8 mouse cellular contexts compared by ENCODE assay signal in the genomic region with DNA sequence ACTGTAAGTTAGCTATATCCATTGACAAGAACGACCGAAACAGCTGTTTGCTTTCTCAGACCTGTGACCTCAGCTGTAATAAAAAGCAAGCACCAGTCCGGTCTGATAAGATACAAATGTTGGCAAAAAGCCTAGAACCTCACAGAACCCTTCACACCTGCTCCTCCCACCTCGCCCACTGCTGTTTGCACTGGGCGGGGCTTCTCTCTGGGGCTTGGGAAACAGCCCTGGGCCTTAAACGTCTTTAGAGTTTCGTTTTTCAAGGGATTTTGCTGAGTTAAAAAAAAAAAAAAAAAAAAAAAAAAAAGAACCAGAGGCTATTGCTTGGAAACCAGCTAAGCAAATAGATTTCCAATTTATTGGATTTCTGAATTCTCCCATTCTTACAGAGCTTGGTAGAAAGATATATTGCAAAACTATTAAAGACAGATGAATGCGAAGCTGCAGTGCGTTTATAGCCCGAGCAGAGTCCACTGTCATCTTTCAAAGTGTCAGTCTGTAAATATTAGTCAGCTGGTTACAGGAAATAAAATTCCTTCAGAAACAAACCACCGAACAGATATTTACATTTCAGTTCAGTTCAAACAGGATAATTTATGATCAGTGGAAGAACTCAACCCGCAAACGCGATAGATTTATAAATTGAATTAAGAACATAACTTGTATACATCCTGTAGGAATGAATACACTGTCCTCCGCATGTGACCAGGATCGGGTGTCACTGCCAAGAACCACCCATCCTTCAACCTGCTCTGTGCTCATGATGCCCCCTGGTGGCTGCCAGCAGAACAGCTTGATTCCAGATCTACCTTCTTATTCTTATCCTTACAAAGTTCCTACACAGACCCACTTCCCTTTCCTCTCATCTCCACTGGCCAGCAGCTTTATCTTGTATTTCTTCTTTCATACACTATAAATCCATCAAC. TPM values are rescaled to one million over a fixed set of nuclear protein-coding genes. Genes with fewer than 3 reads are reported as not detected.
A peak's percentile ranks its signal among the peaks of the same experiment; 100 is the strongest.
DNase-seq lines count a peak whose midpoint lies in the region; ATAC-seq lines count a peak whose summit lies in the region.

No protein-coding gene starts in this region.

- H3K4me1 ChIP-seq in hindbrain, embryonic 16.5 days (ENCODE audit: control insufficient read depth, insufficient read depth, low read depth, low read length): no peaks in the 10 kb centered on the region

- H3K27me3 ChIP-seq in hindbrain, embryonic 16.5 days (replicated peaks; ENCODE audit: control insufficient read depth, insufficient read depth, low read length): no peaks in the 10 kb centered on the region

- H3K9me3 ChIP-seq in hindbrain, embryonic 16.5 days (ENCODE audit: control insufficient read depth, low read length): no peaks in the 10 kb centered on the region

- peak overlapping the region; percentile 36 for H3K4me2 ChIP-seq in hindbrain, embryonic 16.5 days (ENCODE audit: low read length)

- ATAC-seq in common myeloid progenitor, adult 5-6 weeks (replicated peaks; ENCODE audit: low read depth, poor library complexity, severe bottlenecking): peak; percentile 92
- peak; percentile 84 for ATAC-seq in hindbrain, embryonic 16.5 days

- H3K4me3 ChIP-seq in hindbrain, embryonic 16.5 days (ENCODE audit: low read length): no peak overlapping the region

- no peak overlapping the region for H3K27ac ChIP-seq in hindbrain, embryonic 16.5 days (ENCODE audit: low read depth, low read length)

- WGBS in hindbrain, embryonic 16.5 days: 23% methylated on average over 16 of the region's 16 CpGs

- DNase-seq in ZHBTc4 (ENCODE audit: low read depth, low spot score): peak; percentile 87
- DNase-seq in gastrocnemius, adult 18-20 months (ENCODE audit: low spot score): peak; percentile 91
- peak; percentile 77 for DNase-seq in left cerebral cortex, adult 11 months (ENCODE audit: low spot score)
- peak; percentile 87 to 90 for DNase-seq in lung, postnatal 4 days
- peak; percentile 82 for DNase-seq in retina, postnatal 1 day
- peak; percentile 88 for DNase-seq in thymus, postnatal 4 days

- H3K36me3 ChIP-seq in hindbrain, embryonic 16.5 days (ENCODE audit: control insufficient read depth, insufficient read depth, low read length): no peaks in the 10 kb centered on the region

- no peak overlapping the region for H3K9ac ChIP-seq in hindbrain, embryonic 16.5 days (ENCODE audit: low read depth, low read length)

RNA-seq across cellular contexts. Expression of a gene that starts 17.3 kb away (rescaled TPM):
- total RNA-seq in common myeloid progenitor, adult 5-6 weeks (2017): 4.8 and 6.1 TPM in 2 replicates
- total RNA-seq in gastrocnemius, adult 18-20 months (2021): under 1 TPM; 0.82 to 0.90 TPM
- polyA plus RNA-seq in hindbrain, embryonic 16.5 days (2015; fragmentation: Nextera tagmentation; extraction: Ambion mirVana): 1.3 and 1.7 TPM in 2 replicates

RNA-seq across cellular contexts. Expression of a gene that starts 24.3 kb away (rescaled TPM):
- total RNA-seq in common myeloid progenitor, adult 5-6 weeks (2017): 12.4 and 13.4 TPM in 2 replicates
- 10 to 100 TPM; 17.2 to 17.5 TPM for total RNA-seq in gastrocnemius, adult 18-20 months (2021)
- 39.3 and 42.8 TPM in 2 replicates for polyA plus RNA-seq in hindbrain, embryonic 16.5 days (2015; fragmentation: Nextera tagmentation; extraction: Ambion mirVana)

RNA-seq across cellular contexts. Expression of a gene that starts 48.2 kb away (rescaled TPM):
- 56.0 and 56.5 TPM in 2 replicates for total RNA-seq in common myeloid progenitor, adult 5-6 weeks (2017)
- total RNA-seq in gastrocnemius, adult 18-20 months (2021): 10 to 100 TPM; 39.3 to 39.7 TPM
- polyA plus RNA-seq in hindbrain, embryonic 16.5 days (2015; fragmentation: Nextera tagmentation; extraction: Ambion mirVana): 12.6 and 15.4 TPM in 2 replicates
